Mouse (Mus musculus): ENCODE data around the gene Actbl2. TPM values are rescaled to one million over a fixed set of nuclear protein-coding genes. Genes with fewer than 3 reads are reported as not detected.

The Actbl2 gene
- polyA plus RNA-seq, 1 experiment from 2014 or later: not detected

DNA sequence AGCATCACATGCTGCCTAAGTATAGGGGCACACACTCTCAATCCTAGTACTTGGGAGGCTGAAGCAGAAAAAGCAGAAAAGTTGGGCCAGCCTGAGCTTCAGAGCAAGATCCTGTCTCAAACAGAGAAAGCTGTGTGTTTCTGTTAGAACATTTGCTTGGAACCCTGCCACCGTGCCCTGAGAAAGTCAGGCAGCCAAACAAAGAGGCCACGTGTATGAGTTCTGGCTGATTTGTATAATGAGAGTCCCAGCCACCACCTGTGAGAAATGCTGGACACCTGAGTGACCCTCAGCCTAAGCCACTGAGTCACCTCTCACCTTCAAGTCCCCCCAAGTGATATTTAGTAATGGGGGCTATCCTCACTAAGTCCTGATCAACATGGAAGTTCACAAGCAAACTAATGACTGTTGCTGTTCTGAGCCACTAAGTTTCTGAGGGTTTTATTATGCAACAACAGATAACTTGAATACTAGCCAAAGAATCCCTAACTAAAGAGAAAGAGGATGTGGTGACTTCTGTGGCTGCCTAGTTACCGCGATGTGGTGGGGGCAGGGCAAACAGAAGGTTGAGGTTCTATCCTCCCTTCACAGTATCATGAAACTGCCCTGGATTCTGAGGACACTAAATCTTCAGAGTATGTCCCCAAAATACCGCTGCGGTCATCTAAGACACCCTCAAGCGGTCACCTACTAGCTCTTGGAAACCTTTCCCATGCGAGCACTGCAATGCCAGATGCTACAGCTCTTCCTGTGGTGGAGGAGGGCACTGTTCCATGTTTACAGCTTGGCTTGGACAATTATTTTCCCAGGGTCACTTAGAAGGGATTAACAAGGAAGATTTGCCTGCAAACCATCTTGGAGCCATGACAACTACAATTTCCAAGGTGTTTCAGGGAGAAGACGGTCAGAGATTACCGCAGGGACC, 31.9 kb downstream of the Actbl2 start:
- no peak overlapping the region for H3K27ac ChIP-seq
- H3K4me3 ChIP-seq: no peak overlapping the region
- peaks cover 7% of the 10 kb centered on the region; the same call in 1 of the 2 replicates for H3K9me3 ChIP-seq (replicated peaks)
- no peak for ATAC-seq
- WGBS: 94% methylated on average over 10 of the region's 10 CpGs
- H3K27me3 ChIP-seq: no peaks in the 10 kb centered on the region
- no peak overlapping the region for H3K9ac ChIP-seq
- no peaks in the 10 kb centered on the region for H3K36me3 ChIP-seq (ENCODE audit: poor library complexity, severe bottlenecking)
- peaks cover 1% of the 10 kb centered on the region; the same call in 1 of the 2 replicates for H3K4me1 ChIP-seq
- H3K4me2 ChIP-seq: no peak overlapping the region

DNA sequence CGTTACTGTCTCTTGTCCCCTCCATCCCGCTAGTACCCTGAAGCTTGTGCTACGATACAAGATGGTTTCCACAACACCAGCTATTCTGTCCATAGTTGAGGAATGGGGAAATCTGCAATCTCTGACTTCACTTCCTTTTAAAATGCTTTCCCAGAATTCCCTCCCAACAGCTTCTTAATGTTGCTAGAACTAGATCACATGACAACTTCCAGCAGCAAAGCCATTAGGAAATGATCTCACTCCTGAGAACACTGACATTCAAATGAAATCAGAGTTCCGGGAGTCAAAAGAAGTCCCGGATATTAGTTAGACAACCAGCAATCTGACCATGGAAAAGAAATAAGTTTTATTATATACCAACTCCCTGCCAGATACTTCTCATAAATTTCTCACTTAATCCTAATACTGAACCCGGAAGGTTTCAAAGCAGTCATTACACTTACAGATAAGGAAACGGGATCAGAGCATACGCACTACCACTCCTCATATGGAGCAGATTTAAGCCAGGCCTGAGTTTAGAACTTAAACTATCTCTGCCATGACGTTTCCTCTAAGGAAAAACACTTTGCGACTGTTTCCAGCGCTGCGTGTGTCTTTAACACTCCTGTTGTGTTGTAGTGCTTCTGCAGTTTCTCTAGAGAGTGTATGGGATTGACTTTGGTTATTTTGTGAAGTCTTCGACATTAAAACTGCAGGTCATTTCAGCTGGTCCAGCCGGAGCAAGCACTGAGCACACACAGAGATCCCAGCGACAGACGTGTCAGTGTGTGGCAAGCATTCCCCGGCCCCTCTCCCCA, 36.5 kb downstream of the Actbl2 start:
- H3K27me3 ChIP-seq: no peaks in the 10 kb centered on the region

DNA sequence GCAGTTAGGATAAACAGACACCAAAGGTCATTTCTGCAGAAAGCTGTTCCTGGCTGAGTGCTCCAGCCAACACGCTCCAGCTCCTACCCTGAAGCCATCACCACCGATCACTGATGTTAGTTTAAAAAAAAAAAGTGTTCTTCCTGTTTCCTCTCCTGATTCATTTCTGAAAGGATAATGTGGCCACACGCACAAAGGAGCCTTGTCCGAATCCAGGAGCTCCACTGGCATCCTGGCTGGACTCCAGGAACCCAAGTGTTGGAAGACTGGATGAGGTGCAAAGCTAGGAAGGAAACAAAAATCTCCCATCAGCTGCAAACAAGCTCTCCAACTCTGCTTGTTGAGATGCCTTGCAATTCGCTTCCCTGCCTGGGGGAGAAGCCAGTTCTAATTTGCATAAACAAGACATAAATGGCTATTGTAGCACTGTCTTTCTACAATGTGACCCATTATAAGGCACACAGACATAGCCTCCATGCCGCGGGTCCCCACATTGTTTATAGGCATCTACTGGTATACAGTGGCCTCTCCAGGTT, 37.2 kb downstream of the Actbl2 start:
- peak; percentile 53; the same call in 1 of the 2 replicates for ATAC-seq
- no peak overlapping the region for H3K9ac ChIP-seq
- no peaks in the 10 kb centered on the region for H3K9me3 ChIP-seq (replicated peaks)
- H3K27me3 ChIP-seq: no peaks in the 10 kb centered on the region
- H3K4me2 ChIP-seq: no peak overlapping the region
- WGBS: 42% methylated on average over 7 of the region's 7 CpGs
- no peak overlapping the region for H3K27ac ChIP-seq
- H3K4me1 ChIP-seq: peaks cover 7% of the 10 kb centered on the region; the same call in 1 of the 2 replicates
- H3K4me3 ChIP-seq: no peak overlapping the region
- H3K36me3 ChIP-seq (ENCODE audit: poor library complexity, severe bottlenecking): no peaks in the 10 kb centered on the region

More for the DNA sequence above, 36.5 kb downstream of the Actbl2 start:
- Histone ChIP-seq H3K4me1 (peaks cover 7% of the 10 kb centered on the region; the same call in 1 of the 2 replicates), H3K4me3 (no peak overlapping the region), H3K36me3 (ENCODE audit: poor library complexity, severe bottlenecking) (no peaks in the 10 kb centered on the region), H3K9ac (no peak overlapping the region), H3K4me2 (no peak overlapping the region), H3K27ac (no peak overlapping the region), H3K9me3 (replicated peaks) (no peaks in the 10 kb centered on the region)
- no peak for ATAC-seq
- WGBS: 88% methylated on average over 17 of the region's 17 CpGs

DNA sequence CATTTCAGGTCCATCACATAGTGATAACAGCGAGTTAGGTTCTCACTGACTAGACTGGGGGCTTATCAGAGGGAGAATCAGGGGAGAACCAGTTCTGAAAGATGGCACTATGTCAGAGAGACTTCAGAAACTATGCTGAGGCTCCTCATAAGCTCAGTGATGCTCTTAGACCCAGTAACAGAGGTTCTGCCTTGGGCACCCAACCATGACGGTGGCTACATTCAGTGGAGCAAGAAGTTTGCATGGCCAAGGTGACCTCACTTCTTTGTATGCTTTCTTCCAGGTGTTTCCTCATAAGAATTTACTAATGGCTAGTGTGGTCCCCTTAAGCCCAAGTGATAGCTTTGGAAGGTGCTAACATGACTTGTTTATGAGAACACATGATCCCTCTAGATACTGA, 38.7 kb downstream of the Actbl2 start:
- Histone ChIP-seq H3K36me3 (ENCODE audit: poor library complexity, severe bottlenecking) (no peaks in the 10 kb centered on the region), H3K4me2 (no peak overlapping the region), H3K4me1 (peaks cover 7% of the 10 kb centered on the region; the same call in 1 of the 2 replicates), H3K27me3 (no peaks in the 10 kb centered on the region), H3K27ac (no peak overlapping the region), H3K9me3 (replicated peaks) (no peaks in the 10 kb centered on the region), H3K4me3 (no peak overlapping the region), H3K9ac (no peak overlapping the region)
- WGBS: 82% methylated on average over 2 of the region's 2 CpGs
- ATAC-seq: no peak

DNA sequence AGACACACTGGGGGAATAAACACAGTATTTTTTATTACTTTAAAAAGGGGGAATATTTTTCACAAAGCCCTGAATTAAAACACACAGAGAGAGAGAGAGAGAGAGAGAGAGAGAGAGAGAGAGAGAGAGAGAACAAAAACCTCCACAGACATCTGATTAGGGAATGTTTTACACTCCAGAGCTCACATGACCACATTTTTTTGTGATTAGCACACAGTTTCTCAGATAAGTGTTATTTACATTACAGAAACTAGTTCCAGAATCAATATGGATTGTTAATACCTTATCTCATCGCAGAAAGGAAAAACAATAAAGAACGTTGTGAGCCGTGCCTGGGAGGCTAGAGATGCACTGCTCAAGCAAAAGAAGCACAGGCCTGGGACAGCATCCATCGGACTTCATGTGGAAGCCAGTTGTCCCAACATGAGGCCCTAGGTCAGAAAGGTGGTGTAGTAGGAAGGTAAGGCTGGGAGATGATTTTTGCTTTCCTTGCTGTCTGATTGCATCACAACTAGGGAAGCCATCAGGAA, 40.2 kb downstream of the Actbl2 start:
- H3K36me3 ChIP-seq (ENCODE audit: poor library complexity, severe bottlenecking): no peaks in the 10 kb centered on the region
- 87% methylated on average over 4 of the region's 4 CpGs for WGBS

DNA sequence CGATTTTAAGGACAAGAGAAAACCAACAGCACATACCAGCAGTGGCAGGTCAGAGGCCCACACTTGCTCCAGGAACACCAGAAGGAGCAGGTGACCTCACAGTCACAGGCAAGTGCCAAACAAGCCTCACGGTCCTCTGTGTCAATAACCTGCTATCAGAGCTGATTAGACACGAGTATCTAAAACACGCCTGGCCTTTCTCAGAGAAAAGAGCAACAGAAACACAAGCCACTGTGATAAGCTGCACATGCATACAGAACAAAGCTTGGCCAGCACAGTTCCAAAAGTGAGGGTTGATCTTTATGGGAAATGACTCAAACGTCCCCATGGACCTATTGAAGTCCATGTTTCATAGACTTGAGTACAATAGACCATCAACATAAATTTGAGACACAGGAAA, 41.2 kb downstream of the Actbl2 start:
- no peaks in the 10 kb centered on the region for H3K36me3 ChIP-seq (ENCODE audit: poor library complexity, severe bottlenecking)
- no peak overlapping the region for H3K27ac ChIP-seq
- H3K4me2 ChIP-seq: no peak overlapping the region
- no peaks in the 10 kb centered on the region for H3K27me3 ChIP-seq
- no peaks in the 10 kb centered on the region for H3K9me3 ChIP-seq (replicated peaks)
- no peak overlapping the region for H3K4me3 ChIP-seq
- no peak overlapping the region for H3K9ac ChIP-seq
- H3K4me1 ChIP-seq: peaks cover 7% of the 10 kb centered on the region; the same call in 1 of the 2 replicates
- no peak for ATAC-seq
- 77% methylated on average over 5 of the region's 5 CpGs for WGBS

More for the DNA sequence above, 40.2 kb downstream of the Actbl2 start:
- Histone ChIP-seq H3K4me2 (no peak overlapping the region), H3K9ac (no peak overlapping the region), H3K27ac (no peak overlapping the region), H3K4me3 (no peak overlapping the region), H3K27me3 (no peaks in the 10 kb centered on the region), H3K4me1 (peaks cover 7% of the 10 kb centered on the region; the same call in 1 of the 2 replicates), H3K9me3 (replicated peaks) (no peaks in the 10 kb centered on the region)
- no peak for ATAC-seq

DNA sequence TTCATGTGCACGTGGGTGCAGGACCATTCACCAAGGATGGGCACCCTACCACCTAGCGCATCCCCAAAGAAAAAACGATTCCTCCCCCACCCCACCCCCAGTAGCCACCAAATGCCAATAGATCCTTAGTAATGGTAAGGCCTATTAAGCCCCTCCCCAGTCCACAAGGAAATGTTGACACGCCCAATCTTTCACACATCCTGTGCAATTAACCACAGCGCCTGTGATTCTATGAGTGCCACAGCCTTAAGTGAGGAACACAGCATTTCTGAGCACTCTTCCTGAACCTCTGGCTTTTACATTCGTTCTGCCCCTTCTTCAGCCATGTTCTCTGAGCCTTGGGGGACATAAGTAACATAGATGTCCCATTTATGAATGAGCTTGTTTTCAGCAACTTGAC, 42.8 kb downstream of the Actbl2 start:
- H3K36me3 ChIP-seq (ENCODE audit: poor library complexity, severe bottlenecking): no peaks in the 10 kb centered on the region
- WGBS: 89% methylated on average over 6 of the region's 6 CpGs
- H3K4me1 ChIP-seq: no peaks in the 10 kb centered on the region
- H3K27ac ChIP-seq: no peak overlapping the region
- no peaks in the 10 kb centered on the region for H3K27me3 ChIP-seq
- H3K4me2 ChIP-seq: no peak overlapping the region
- no peaks in the 10 kb centered on the region for H3K9me3 ChIP-seq (replicated peaks)
- H3K9ac ChIP-seq: no peak overlapping the region
- ATAC-seq: no peak
- no peak overlapping the region for H3K4me3 ChIP-seq

DNA sequence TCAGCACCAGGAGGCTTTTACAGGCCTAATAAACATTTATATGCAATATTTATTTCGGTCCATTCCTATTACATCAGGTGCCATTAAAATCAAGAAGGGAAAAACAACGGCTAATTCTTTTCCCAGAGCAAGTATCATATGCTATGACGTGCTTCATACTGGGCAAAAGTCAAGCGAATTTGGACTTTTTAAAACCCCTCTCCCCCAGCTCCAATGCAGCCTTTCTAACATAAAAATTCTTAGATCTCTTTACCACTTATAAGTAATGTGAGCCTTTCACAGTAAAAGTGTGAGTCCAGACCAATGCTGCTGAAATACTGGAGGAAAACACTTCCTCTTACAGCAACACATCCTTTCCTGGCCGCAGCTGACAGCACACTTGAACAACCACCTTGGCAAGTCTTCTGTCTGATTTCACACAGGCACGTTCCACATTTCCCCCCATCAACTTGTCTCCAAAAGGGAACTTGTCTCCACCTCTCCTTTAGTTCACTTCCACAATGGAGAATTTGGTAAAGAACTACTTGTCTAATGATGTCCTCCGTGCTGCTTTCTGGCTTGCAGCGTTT, 44.4 kb downstream of the Actbl2 start:
- Histone ChIP-seq H3K4me1 (no peaks in the 10 kb centered on the region), H3K4me2 (no peak overlapping the region), H3K36me3 (ENCODE audit: poor library complexity, severe bottlenecking) (no peaks in the 10 kb centered on the region), H3K27me3 (no peaks in the 10 kb centered on the region), H3K9ac (no peak overlapping the region), H3K27ac (no peak overlapping the region), H3K4me3 (no peak overlapping the region), H3K9me3 (replicated peaks) (no peaks in the 10 kb centered on the region)
- 90% methylated on average over 8 of the region's 8 CpGs for WGBS
- ATAC-seq: no peak

DNA sequence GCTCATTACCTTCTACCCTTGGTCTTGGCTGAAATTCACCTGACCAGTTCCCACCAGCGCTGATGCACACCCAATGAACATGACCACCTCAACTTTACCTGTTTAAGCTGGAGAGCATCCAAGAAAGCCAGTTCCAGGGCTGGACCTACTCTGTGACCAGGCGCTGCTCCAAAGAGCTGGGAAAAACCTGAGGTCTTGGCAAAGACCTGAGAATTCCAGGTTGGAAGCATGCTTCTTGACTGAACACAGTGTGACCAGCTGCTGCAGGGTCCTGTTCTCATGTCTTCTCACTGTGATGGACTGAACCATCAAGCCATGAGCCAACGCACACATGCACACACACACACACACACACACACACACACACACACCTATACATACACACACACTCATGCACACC, 46.0 kb downstream of the Actbl2 start:
- no peak overlapping the region for H3K27ac ChIP-seq
- no peak overlapping the region for H3K4me3 ChIP-seq
- no peak overlapping the region for H3K4me2 ChIP-seq
- no peaks in the 10 kb centered on the region for H3K36me3 ChIP-seq (ENCODE audit: poor library complexity, severe bottlenecking)
- H3K9ac ChIP-seq: no peak overlapping the region
- H3K27me3 ChIP-seq: no peaks in the 10 kb centered on the region
- no peaks in the 10 kb centered on the region for H3K9me3 ChIP-seq (replicated peaks)
- no peak for ATAC-seq
- WGBS: 92% methylated on average over 3 of the region's 3 CpGs
- no peaks in the 10 kb centered on the region for H3K4me1 ChIP-seq

DNA sequence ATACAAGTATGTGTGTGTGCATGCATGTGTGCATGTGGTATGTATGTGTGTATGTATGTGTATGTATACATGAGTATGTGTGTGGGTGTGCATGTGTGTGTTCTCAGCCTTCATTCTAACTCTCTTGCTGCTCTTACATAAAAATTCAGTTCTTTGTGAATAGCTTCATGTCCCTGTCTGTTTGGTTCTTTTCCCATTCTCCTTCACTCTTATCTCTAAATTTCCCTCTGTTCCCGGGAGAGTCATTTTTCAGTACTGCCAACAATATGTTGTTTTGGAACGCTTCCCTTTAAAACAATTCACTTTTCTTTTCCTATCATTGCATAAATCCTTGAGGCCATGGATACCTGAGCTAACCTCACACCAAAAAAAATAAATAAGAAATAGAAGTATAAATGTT, 46.6 kb downstream of the Actbl2 start:
- Histone ChIP-seq H3K27ac (no peak overlapping the region), H3K9ac (no peak overlapping the region), H3K4me1 (no peaks in the 10 kb centered on the region), H3K36me3 (ENCODE audit: poor library complexity, severe bottlenecking) (no peaks in the 10 kb centered on the region), H3K27me3 (no peaks in the 10 kb centered on the region), H3K4me3 (no peak overlapping the region), H3K4me2 (no peak overlapping the region), H3K9me3 (replicated peaks) (no peaks in the 10 kb centered on the region)
- no peak for ATAC-seq
- 92% methylated on average over 2 of the region's 2 CpGs for WGBS

DNA sequence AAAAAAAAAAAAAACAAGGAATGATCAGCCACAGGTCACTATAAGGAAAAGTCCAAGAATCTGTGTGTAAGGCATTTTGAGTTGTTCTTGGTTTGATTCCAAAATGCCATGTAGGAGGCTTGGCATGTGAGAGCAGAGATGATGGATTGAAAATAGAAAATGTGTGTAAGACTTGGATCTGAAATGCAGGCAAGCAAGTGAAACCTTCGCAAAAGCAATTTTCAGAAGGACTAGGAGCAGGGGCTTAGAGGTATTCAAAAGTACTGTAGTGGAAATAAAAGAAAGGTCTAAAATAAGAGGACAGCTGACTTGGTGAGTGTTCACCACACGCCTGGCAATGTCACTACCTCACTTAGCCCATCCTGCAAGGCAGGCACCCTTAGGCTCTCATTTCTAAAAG, 49.4 kb downstream of the Actbl2 start:
- Histone ChIP-seq H3K36me3 (ENCODE audit: poor library complexity, severe bottlenecking) (no peaks in the 10 kb centered on the region), H3K27ac (no peak overlapping the region), H3K4me3 (no peak overlapping the region), H3K9me3 (replicated peaks) (no peaks in the 10 kb centered on the region), H3K4me2 (no peak overlapping the region), H3K27me3 (no peaks in the 10 kb centered on the region), H3K4me1 (no peaks in the 10 kb centered on the region), H3K9ac (no peak overlapping the region)
- no peak for ATAC-seq
- WGBS: 80% methylated on average over 2 of the region's 2 CpGs

Data from forebrain, embryonic 13.5 days (tissue).